Mouse (Mus musculus) heart, postnatal 10 days (tissue): ENCODE measurements around the gene Mybph. TPM values are rescaled to one million over a fixed set of nuclear protein-coding genes. Genes with fewer than 3 reads are reported as not detected.
A peak's percentile ranks its signal among the peaks of the same experiment; 100 is the strongest.

Source experiments
- DNase-seq, 2 experiments: peaks; one replicate each; pipeline ENCODE4 v3.0.0; 2021
- intact Hi-C: fragments of 180-260 bp; cut with DNase I; formaldehyde crosslinking; loops from one replicate; pipeline ENCODE4 v1.15.1; 2025
- total RNA-seq, 2 experiments: library from RNA; stranded (reverse); gene quantifications; 2 replicates each; pipeline ENCODE4 v1.2.3; 2021

Mybph gene
- total RNA-seq, 2 experiments from 2014 or later = 0.32 TPM; not detected in 1

- intact Hi-C loops = no loop called here
- no peak for DNase-seq
These were observed 11.2 kb upstream of the Mybph start, which contains the start of gene Chil1 for GRCm38 (mm10) chr1:134182025-134182424. TSS of gene Chil1 (plus strand) at chr1:134182176.

GRCm38 (mm10) chr1:134184089-134184488, 9.2 kb upstream of the Mybph start:
- DNase-seq = no peak
- intact Hi-C loops = no loop called here

GRCm38 (mm10) chr1:134188217-134188616, 5.0 kb upstream of the Mybph start:
- intact Hi-C loops = no loop called here
- no peak for DNase-seq

GRCm38 (mm10) chr1:134188989-134189729, 4.1 kb upstream of the Mybph start:
- intact Hi-C loops = no loop called here
- no peak for DNase-seq

- no peak for DNase-seq
These were observed 2.1 kb upstream of the Mybph start for GRCm38 (mm10) chr1:134191192-134191591.

GRCm38 (mm10) chr1:134192024-134192423, 1.2 kb upstream of the Mybph start:
- no peak for DNase-seq
- intact Hi-C loops = no loop called here

More at GRCm38 (mm10) chr1:134191192-134191591, 2.1 kb upstream of the Mybph start:
- intact Hi-C loops = no loop called here

DNA sequence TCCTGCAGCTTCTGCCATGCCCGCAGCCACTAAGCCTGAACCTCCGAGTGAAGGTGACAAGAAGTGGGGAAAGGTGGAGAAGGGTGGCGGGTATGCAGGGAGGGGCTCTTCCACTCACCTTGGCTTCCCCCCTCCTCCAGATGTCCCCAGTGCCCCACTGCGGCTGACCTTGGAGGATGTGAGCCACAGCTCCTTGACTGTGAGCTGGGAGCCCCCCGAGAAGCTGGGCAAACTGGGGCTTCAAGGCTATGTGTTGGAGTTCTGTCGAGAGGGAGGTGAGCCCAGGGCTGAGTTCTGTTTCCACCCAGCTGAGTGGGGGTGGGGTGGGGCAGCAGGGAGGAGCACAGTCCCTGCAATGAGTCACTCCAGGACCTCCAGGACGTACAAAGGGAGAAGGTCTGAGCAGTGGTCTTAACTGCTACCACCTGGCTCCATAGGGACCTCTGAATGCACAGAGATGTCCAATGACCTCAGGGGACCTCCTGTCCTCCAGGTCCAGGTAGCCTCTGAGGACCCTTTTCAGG, 488 bp downstream of the Mybph start:
- no peak for DNase-seq
- intact Hi-C loops = no loop called here

- DNase-seq = no peak
- intact Hi-C loops = loop anchor here (5.0 kb wide), 1 partner anchor 128 kb away; no protein-coding TSS in a partner anchor
These were observed 1.2 kb downstream of the Mybph start for GRCm38 (mm10) chr1:134194298-134195022.

GRCm38 (mm10) chr1:134195117-134195516, 1.9 kb downstream of the Mybph start:
- no peak for DNase-seq

GRCm38 (mm10) chr1:134195571-134195970, 2.3 kb downstream of the Mybph start:
- intact Hi-C loops = loop anchor here (5.0 kb wide), 1 partner anchor 127 kb away; no protein-coding TSS in a partner anchor
- peak; percentile 30 to 40 for DNase-seq

More at GRCm38 (mm10) chr1:134195117-134195516, 1.9 kb downstream of the Mybph start:
- intact Hi-C loops = loop anchor here (5.0 kb wide), 1 partner anchor 127 kb away; no protein-coding TSS in a partner anchor

- DNase-seq = peak; percentile 33 to 47
- intact Hi-C loops = loop anchor here (2.0 to 5.0 kb wide), 2 partner anchors 49 to 126 kb away; no protein-coding TSS in a partner anchor
These were observed 2.7 kb downstream of the Mybph start for GRCm38 (mm10) chr1:134195979-134196378.

- DNase-seq = peak; percentile 79 to 86
- intact Hi-C loops = loop anchor here (2.0 to 5.0 kb wide), 2 partner anchors 48 to 126 kb away; no protein-coding TSS in a partner anchor
These were observed 3.1 kb downstream of the Mybph start for GRCm38 (mm10) chr1:134196386-134196785.

- intact Hi-C loops = loop anchor here (2.0 to 5.0 kb wide), 2 partner anchors 47 to 125 kb away; no protein-coding TSS in a partner anchor
These were observed 4.2 kb downstream of the Mybph start for GRCm38 (mm10) chr1:134197325-134197982.

DNA sequence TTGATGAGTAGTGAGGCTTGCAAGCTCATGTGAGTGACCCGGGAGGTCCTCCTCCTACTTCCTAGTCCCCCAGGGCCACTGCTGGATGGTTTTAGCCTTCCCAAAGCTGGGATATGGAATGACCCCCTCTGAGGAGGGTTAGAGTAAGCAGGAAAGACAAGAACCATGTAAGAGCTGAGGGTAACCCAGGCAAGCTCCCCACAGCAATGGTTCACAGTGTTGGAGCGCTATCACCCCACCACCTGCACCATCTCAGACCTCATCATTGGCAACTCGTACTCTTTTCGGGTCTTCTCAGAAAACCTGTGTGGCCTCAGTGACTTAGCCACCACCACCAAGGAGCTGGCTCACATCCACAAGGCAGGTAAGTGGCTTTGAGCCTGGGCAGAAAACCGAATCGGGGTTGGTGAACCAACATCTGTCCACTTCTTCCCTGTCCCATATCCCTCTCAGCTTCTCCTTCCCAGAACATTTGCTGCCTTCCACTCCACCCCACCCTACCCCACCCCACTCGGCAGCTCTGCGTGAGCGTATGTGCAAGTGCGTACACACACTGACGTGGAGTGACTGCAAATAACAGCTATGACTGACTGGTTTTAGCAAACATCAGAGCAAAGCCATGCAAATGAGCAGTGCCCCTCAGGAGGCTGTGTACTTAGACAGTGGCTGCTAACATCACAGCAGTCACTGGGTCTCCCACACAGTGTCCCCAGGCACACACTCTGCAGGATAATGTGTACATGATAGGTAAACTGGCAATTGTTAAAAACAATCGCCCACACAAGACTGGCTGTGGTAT, 5.1 kb downstream of the Mybph start:
- intact Hi-C loops = loop anchor here (5.0 kb wide), 1 partner anchor 124 kb away; no protein-coding TSS in a partner anchor
- no peak for DNase-seq

More at GRCm38 (mm10) chr1:134197325-134197982, 4.2 kb downstream of the Mybph start:
- DNase-seq = no peak

DNA sequence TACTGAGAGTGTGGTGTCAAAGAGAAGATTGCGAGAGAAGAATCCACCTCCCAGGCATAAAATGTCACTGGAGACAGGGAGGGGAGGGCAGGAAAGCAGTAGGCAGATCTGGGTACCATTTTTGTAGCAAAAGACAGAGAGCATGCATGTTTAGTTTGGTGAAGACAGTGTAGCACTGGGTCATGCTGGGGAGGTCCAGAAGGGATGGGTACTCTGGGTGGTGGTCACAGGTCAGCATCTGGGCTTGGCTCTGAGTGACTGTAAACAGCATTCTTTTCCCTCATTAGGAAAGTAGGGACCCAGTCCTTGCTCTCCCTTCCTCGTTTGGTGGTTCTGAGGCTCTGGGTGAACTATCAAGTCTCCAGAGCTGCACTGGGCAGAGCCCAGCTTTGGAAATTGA, 7.2 kb downstream of the Mybph start:
- DNase-seq = no peak
- intact Hi-C loops = loop anchor here (5.0 to 10.0 kb wide), 3 partner anchors 78 to 146 kb away; partner anchors contain the start of gene Ppfia4

- intact Hi-C loops = loop anchor here (5.0 to 10.0 kb wide), 3 partner anchors 79 to 146 kb away; partner anchors contain the start of gene Ppfia4
- DNase-seq = no peak
These were observed 7.9 kb downstream of the Mybph start for GRCm38 (mm10) chr1:134200998-134201686.

DNA sequence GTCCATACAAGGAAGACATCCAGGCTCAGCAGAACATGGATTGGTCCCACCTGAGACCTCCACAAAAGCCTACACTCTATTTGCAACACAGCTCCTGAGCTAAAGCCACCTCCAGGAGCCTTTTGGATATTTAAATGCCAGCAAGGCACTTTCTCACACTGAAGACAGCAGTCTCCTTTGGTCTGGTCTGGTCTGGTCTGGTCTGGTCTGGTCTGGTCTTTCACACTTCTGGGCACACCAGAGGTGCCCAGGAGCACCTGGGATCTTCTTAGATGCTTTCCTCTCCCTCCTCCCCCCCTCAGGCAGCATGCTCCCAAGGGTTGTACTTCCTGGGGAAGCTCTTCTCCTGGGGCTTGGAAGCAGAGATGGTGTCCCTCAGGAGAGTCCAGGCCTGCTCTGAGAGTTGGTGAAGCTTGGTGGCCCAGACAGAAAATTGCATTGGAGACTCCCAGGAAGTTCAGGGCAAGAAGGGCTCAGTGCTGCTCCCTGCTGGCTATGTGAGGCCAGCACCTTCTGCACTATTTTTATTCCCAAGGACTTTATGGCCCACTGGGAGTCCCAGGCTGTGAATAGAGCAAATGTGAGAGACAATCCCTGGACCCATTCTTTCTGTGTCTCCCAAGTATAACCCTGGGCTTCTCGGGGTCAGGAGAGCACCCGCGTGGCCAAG, 8.6 kb downstream of the Mybph start:
- intact Hi-C loops = loop anchor here (2.0 to 10.0 kb wide), 4 partner anchors 49 to 147 kb away; partner anchors contain the start of gene Ppfia4
- peak; percentile 71 to 83 for DNase-seq

GRCm38 (mm10) chr1:134204230-134204629, 11.0 kb downstream of the Mybph start:
- no peak for DNase-seq

More at GRCm38 (mm10) chr1:134204230-134204629, 11.0 kb downstream of the Mybph start:
- intact Hi-C loops = loop anchor here (5.0 to 10.0 kb wide), 3 partner anchors 82 to 149 kb away; partner anchors contain the start of gene Ppfia4
